Mouse (Mus musculus) midbrain, embryonic 12.5 days (tissue): ENCODE measurements around the gene Cnot3. TPM values are rescaled to one million over a fixed set of nuclear protein-coding genes. Genes with fewer than 3 reads are reported as not detected.
"Not testable (repeated sequence)": the region's sequence is repeated elsewhere in the genome, so short reads cannot be mapped to it uniquely, and the experiment has no call there.

Experiments used
- ATAC-seq: fragments of 200-750 bp; cut with Nextera tagmentation; 2 replicates; pipeline ENCODE4 v1.8.0; 2017; ENCODE audit warnings: low read depth, moderate TSS enrichment, moderate library complexity; ENCODE audit not compliant: low FRiP score
- H3K27ac ChIP-seq: fragments of 300-500 bp; sonication (generic); replicated peaks from 2 replicates; pipeline ENCODE4 v1.5.1; 2016; ENCODE audit warnings: mild to moderate bottlenecking
- H3K27me3 ChIP-seq: fragments of 300-500 bp; sonication (generic); 2 replicates; pipeline ENCODE4 v1.6.1; 2016; ENCODE audit warnings: mild to moderate bottlenecking
- H3K36me3 ChIP-seq: fragments of 300-500 bp; sonication (generic); 2 replicates; pipeline ENCODE4 v1.6.1; 2016
- H3K4me1 ChIP-seq: fragments of 300-500 bp; sonication (generic); 2 replicates; pipeline ENCODE4 v1.6.1; 2016
- H3K4me2 ChIP-seq: fragments of 300-500 bp; sonication (generic); replicated peaks from 2 replicates; pipeline ENCODE4 v1.6.1; 2016; ENCODE audit warnings: mild to moderate bottlenecking, moderate library complexity
- H3K4me3 ChIP-seq: fragments of 300-500 bp; sonication (generic); 2 replicates; pipeline ENCODE4 v1.5.1; 2016; ENCODE audit warnings: mild to moderate bottlenecking
- H3K9ac ChIP-seq: fragments of 300-500 bp; sonication (generic); replicated peaks from 2 replicates; pipeline ENCODE4 v1.6.1; 2016; ENCODE audit warnings: mild to moderate bottlenecking, moderate library complexity
- H3K9me3 ChIP-seq: fragments of 300-500 bp; sonication (generic); 2 replicates; pipeline ENCODE4 v1.6.1; 2016; ENCODE audit warnings: mild to moderate bottlenecking
- WGBS: fragments of 180-500 bp; shearing (Covaris S2); methylation state at CpG from one replicate; pipeline ENCODE4 v1.1.7; 2016; 5-methylcytosine and 5-hydroxymethylcytosine counted together
- microRNA-seq: library from miRNA; unstranded; fragments of <30 nt; microRNA quantifications from one replicate; pipeline ENCODE4, GENCODE M21; 2017
- polyA plus RNA-seq: library from polyadenylated mRNA; unstranded; fragments of >200 nt; fragmentation: Nextera tagmentation; extraction: Ambion mirVana; gene quantifications from 2 replicates; pipeline ENCODE4 v1.2.1, GENCODE M21; 2016

Gene Cnot3
- polyA plus RNA-seq, 1 experiment from 2014 or later = 59.5 TPM

GRCm38 (mm10) chr7:3704475-3704874, 59.4 kb downstream of the Cnot3 start:
- under 1% methylated on average over 20 of the region's 20 CpGs for WGBS
- Histone ChIP-seq H3K27me3 (no peaks in the 10 kb centered on the region), H3K9me3 (no peaks in the 10 kb centered on the region), H3K4me1 (peaks cover 22% of the 10 kb centered on the region), H3K36me3 (peaks cover 34% of the 10 kb centered on the region), H3K4me2 (peak overlapping the region; percentile 95), H3K27ac (peak overlapping the region; percentile 92), H3K9ac (peak overlapping the region; percentile 91), H3K4me3 (peak overlapping the region; percentile 89)
- ATAC-seq = peak; percentile 35; the same call in 1 of the 2 replicates

GRCm38 (mm10) chr7:3705461-3705860, 60.4 kb downstream of the Cnot3 start:
- H3K27me3 ChIP-seq, H3K9me3 ChIP-seq, ATAC-seq: not testable (repeated sequence)
- Histone ChIP-seq H3K27ac (peak overlapping the region; percentile 92; the same call in 1 of the 2 replicates), H3K9ac (peak overlapping the region; percentile 91), H3K4me1 (peaks cover 22% of the 10 kb centered on the region), H3K4me3 (peak overlapping the region; percentile 89), H3K4me2 (peak overlapping the region; percentile 95), H3K36me3 (peaks cover 25% of the 10 kb centered on the region)
- WGBS = 3% methylated on average over 7 of the region's 7 CpGs

GRCm38 (mm10) chr7:3705911-3706310, 60.8 kb downstream of the Cnot3 start:
- H3K36me3 ChIP-seq = peaks cover 24% of the 10 kb centered on the region
- ATAC-seq = no peak
- no peaks in the 10 kb centered on the region for H3K27me3 ChIP-seq
- 40% methylated on average over 6 of the region's 6 CpGs for WGBS
- peak overlapping the region; percentile 91 for H3K9ac ChIP-seq
- H3K27ac ChIP-seq = no peak overlapping the region
- H3K4me3 ChIP-seq = peak overlapping the region; percentile 89
- no peaks in the 10 kb centered on the region for H3K9me3 ChIP-seq
- H3K4me1 ChIP-seq = peaks cover 22% of the 10 kb centered on the region
- peak overlapping the region; percentile 95 for H3K4me2 ChIP-seq

- no peak for ATAC-seq
- Histone ChIP-seq H3K9ac (peak overlapping the region; percentile 91; the same call in 1 of the 2 replicates), H3K27ac (no peak overlapping the region), H3K4me3 (peak overlapping the region; percentile 89), H3K4me2 (peak overlapping the region; percentile 95), H3K36me3 (peaks cover 24% of the 10 kb centered on the region), H3K9me3 (no peaks in the 10 kb centered on the region), H3K27me3 (no peaks in the 10 kb centered on the region), H3K4me1 (peaks cover 22% of the 10 kb centered on the region)
- 62% methylated on average over 11 of the region's 11 CpGs for whole genome bisulfite sequencing
Measured at GRCm38 (mm10) chr7:3706343-3706934, 61.4 kb downstream of the Cnot3 start.

GRCm38 (mm10) chr7:3707027-3707426, 62.0 kb downstream of the Cnot3 start:
- Histone ChIP-seq H3K27me3 (no peaks in the 10 kb centered on the region), H3K36me3 (peaks cover 24% of the 10 kb centered on the region), H3K4me1 (peaks cover 22% of the 10 kb centered on the region), H3K9me3 (no peaks in the 10 kb centered on the region), H3K9ac (no peak overlapping the region), H3K27ac (0 out of 2 replicates have a peak overlapping the region, but pooled peaks have one; percentile 20), H3K4me2 (0 out of 2 replicates have a peak overlapping the region, but pooled peaks have one; percentile 1), H3K4me3 (no peak overlapping the region)
- 76% methylated on average over 4 of the region's 4 CpGs for WGBS
- no peak for ATAC-seq

DNA sequence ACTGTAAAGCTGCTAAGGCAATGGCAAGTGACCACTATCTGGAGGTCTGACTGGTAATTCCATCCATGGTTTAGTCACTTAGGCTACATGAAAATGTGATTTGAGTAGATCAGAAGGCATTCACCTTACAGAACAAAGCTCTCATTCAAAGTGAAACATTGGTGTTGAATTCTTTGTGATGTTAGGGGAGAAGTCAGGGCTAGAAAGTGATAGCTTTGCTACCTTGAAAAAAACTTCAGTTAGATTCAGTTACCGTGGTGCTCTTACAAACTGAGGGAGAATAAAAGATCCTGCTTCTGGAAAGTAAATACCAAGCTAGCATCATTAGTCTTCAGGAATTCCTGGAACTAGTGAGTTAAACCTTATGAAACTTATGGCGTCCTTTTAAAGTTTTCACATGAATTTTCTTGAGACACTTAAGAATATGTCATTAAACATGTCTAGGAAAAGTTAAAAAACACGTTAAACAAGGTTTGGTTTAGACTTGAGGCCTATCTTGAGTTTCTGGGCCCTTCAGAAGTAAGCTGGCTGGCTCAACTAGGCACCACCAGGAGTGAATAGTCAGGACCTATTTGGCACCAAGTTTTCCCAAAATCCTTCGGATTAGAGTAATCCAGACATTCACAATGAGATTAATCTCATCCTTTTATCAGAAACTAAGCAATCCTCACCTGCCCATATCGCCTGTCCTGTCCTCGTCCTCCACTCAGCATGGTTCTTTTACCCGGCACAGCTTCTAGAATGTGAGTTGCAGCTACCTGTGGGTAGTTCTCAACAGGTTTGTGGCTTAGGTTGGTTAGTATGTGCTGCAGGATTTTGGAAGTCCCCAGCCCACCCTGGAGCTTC, 62.7 kb downstream of the Cnot3 start:
- H3K4me3 ChIP-seq = no peak overlapping the region
- no peaks in the 10 kb centered on the region for H3K9me3 ChIP-seq
- peaks cover 24% of the 10 kb centered on the region for H3K36me3 ChIP-seq
- H3K9ac ChIP-seq = no peak overlapping the region
- ATAC-seq = no peak
- 22% methylated on average over 7 of the region's 7 CpGs for WGBS
- no peak overlapping the region for H3K4me2 ChIP-seq
- peaks cover 22% of the 10 kb centered on the region for H3K4me1 ChIP-seq
- no peak overlapping the region for H3K27ac ChIP-seq
- no peaks in the 10 kb centered on the region for H3K27me3 ChIP-seq

GRCm38 (mm10) chr7:3708447-3708980, 63.4 kb downstream of the Cnot3 start:
- Histone ChIP-seq H3K4me1 (peaks cover 22% of the 10 kb centered on the region), H3K36me3 (peaks cover 24% of the 10 kb centered on the region)
- not testable (repeated sequence) for H3K27me3 ChIP-seq, H3K4me3 ChIP-seq, H3K27ac ChIP-seq, ATAC-seq, H3K9ac ChIP-seq, H3K4me2 ChIP-seq, H3K9me3 ChIP-seq
- WGBS = 38% methylated on average over 5 of the region's 5 CpGs

GRCm38 (mm10) chr7:3709000-3709399, 63.9 kb downstream of the Cnot3 start:
- no peaks in the 10 kb centered on the region for H3K9me3 ChIP-seq
- peaks cover 22% of the 10 kb centered on the region for H3K4me1 ChIP-seq
- no peak overlapping the region for H3K4me3 ChIP-seq
- H3K9ac ChIP-seq = no peak overlapping the region
- H3K36me3 ChIP-seq = peaks cover 24% of the 10 kb centered on the region
- WGBS = 82% methylated on average over 1 of the region's 1 CpGs
- H3K27ac ChIP-seq = no peak overlapping the region
- no peak overlapping the region for H3K4me2 ChIP-seq
- no peaks in the 10 kb centered on the region for H3K27me3 ChIP-seq
- no peak for ATAC-seq

Small RNAs within 50 kb of the gene (microRNA-seq; reads per million reads assigned to microRNA genes)
- gene Mir3572 = 2.3 reads per million, percentile 2 among the genes with 10 or more reads in this experiment

Other genes starting within 250 kb of the Cnot3 start
- gene Cacng6, start 221.1 kb upstream of the Cnot3 start, polyA plus RNA-seq = 0.20 TPM in 1 of 2 replicates, not detected in the other
- not detected in 2 replicates for gene Tarm1, start 142.6 kb upstream of the Cnot3 start, polyA plus RNA-seq
- gene Oscar, start 29.1 kb upstream of the Cnot3 start, polyA plus RNA-seq = 0.22 TPM in 1 of 2 replicates, not detected in the other
- 341 and 342 TPM in 2 replicates for gene Ndufa3, start 27.9 kb upstream of the Cnot3 start, polyA plus RNA-seq
- gene Tfpt, start 15.3 kb upstream of the Cnot3 start, polyA plus RNA-seq = 29.9 and 37.1 TPM in 2 replicates
- 121 and 131 TPM in 2 replicates for gene Prpf31, start 15.3 kb upstream of the Cnot3 start, polyA plus RNA-seq
- gene Leng1, start 20.6 kb downstream of the Cnot3 start, polyA plus RNA-seq = 23.1 and 25.6 TPM in 2 replicates
- gene Tmc4, start 32.3 kb downstream of the Cnot3 start, polyA plus RNA-seq = 2.8 and 3.1 TPM in 2 replicates
- gene Tsen34, start 47.6 kb downstream of the Cnot3 start, polyA plus RNA-seq = 202 and 212 TPM in 2 replicates
- 37.9 and 42.6 TPM in 2 replicates for gene Mboat7, start 48.3 kb downstream of the Cnot3 start, polyA plus RNA-seq
- 1,015 and 1,051 TPM in 2 replicates for gene Rps9, start 58.7 kb downstream of the Cnot3 start, polyA plus RNA-seq
- 0.15 and 0.22 TPM in 2 replicates for gene Pirb, start 75.1 kb downstream of the Cnot3 start, polyA plus RNA-seq
- gene Gm15448, start 180.4 kb downstream of the Cnot3 start, polyA plus RNA-seq = not detected in 2 replicates
- not detected in 2 replicates for gene Pira2, start 199.8 kb downstream of the Cnot3 start, polyA plus RNA-seq